Mouse (Mus musculus) liver, embryonic 15.5 days (tissue): ENCODE results near the gene Ccdc57. TPM values are rescaled to one million over a fixed set of nuclear protein-coding genes. Genes with fewer than 3 reads are reported as not detected.
A peak's percentile ranks its signal among the peaks of the same experiment; 100 is the strongest.

Source experiments
- ATAC-seq: fragments of 200-750 bp; cut with Nextera tagmentation; 2 replicates; pipeline ENCODE4 v1.8.0; 2017; ENCODE audit warnings: moderate number of reproducible peaks, mild to moderate bottlenecking, moderate library complexity; ENCODE audit not compliant: insufficient read depth
- H3K27ac ChIP-seq: fragments of 300-500 bp; sonication (generic); replicated peaks from 2 replicates; pipeline ENCODE4 v1.5.1; 2015; ENCODE audit warnings: mild to moderate bottlenecking, inconsistent platforms
- H3K27me3 ChIP-seq: fragments of 300-500 bp; sonication (generic); 2 replicates; pipeline ENCODE4 v1.6.1; 2015; ENCODE audit warnings: mild to moderate bottlenecking, inconsistent platforms
- H3K36me3 ChIP-seq: fragments of 300-500 bp; sonication (generic); replicated peaks from 2 replicates; pipeline ENCODE4 v1.6.1; 2015; ENCODE audit warnings: moderate library complexity, mild to moderate bottlenecking, inconsistent platforms
- H3K4me1 ChIP-seq: fragments of 300-500 bp; sonication (generic); replicated peaks from 2 replicates; pipeline ENCODE4 v1.6.1; 2015; ENCODE audit warnings: inconsistent platforms
- H3K4me2 ChIP-seq: fragments of 300-500 bp; sonication (generic); 2 replicates; pipeline ENCODE4 v1.6.1; 2015; ENCODE audit warnings: moderate library complexity, mild to moderate bottlenecking, inconsistent platforms
- H3K4me3 ChIP-seq: fragments of 300-500 bp; sonication (generic); replicated peaks from 2 replicates; pipeline ENCODE4 v1.5.1; 2015; ENCODE audit warnings: mild to moderate bottlenecking, inconsistent platforms
- H3K9ac ChIP-seq: fragments of 300-500 bp; sonication (generic); 2 replicates; pipeline ENCODE4 v1.6.1; 2015; ENCODE audit warnings: moderate library complexity, mild to moderate bottlenecking, inconsistent platforms
- H3K9me3 ChIP-seq: fragments of 300-500 bp; sonication (generic); replicated peaks from 2 replicates; pipeline ENCODE4 v1.6.1; 2016; ENCODE audit warnings: inconsistent platforms
- WGBS: fragments of 180-500 bp; shearing (Covaris S2); methylation state at CpG from one replicate; pipeline ENCODE4 v1.1.7; 2015; ENCODE audit warnings: mixed read lengths; ENCODE audit not compliant: insufficient replicate concordance; 5-methylcytosine and 5-hydroxymethylcytosine counted together
- polyA plus RNA-seq: library from polyadenylated mRNA; unstranded; fragments of >200 nt; fragmentation: Nextera tagmentation; extraction: Ambion mirVana; gene quantifications from 2 replicates; pipeline ENCODE4 v1.2.1, GENCODE M21; 2015

Gene Ccdc57
- polyA plus RNA-seq, 1 experiment from 2014 or later = 1.8 TPM

DNA sequence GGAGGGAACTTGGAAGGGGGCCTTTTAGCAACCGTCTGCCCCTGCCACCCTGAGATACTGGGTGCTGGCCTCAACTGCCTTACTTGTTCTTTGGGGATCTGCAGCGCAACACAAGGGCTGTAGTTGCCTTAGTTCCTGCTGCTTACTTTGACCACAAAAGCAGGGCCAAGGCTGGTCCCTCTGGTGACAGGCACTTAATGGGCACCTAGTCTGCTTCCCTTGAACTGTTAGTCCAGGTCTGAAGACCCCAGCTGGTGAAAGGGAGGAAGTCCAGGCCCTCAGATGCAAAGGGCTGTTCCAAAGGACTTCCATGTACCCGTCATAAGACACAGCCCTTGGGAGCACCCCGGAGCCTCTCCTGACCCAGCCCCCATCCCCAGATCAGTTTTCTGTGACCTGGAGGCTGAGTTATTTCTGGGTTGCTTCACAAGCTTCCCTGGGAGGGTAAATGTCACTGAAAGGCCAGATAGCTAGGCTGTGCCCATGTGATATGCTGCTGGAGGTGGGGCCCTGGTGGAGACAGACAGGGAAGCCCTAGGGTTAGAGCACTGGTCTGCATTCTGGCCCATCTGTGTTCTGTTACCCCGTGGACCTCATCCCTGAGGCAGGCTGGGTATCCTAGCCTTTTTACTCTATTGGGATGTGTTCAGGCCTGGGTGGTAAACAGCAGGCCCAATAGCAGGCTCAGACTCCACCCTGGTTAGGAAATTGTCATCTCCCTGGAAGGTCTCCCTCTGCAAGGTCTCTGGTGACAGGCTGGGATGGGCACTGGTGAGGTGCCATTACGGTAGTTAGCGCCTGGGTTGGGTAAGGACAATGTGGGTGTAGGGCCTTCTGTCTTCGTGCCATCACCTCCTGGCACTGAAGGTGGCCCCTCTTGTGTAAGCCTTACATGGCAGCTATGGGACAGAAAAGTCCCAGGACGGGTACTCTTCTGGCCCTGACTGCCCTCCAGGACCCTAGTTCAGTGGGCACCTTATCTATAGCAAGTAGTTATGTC, 19.4 kb upstream of the Ccdc57 start:
- peak overlapping the region; percentile 95 for H3K4me2 ChIP-seq
- H3K4me1 ChIP-seq = peaks cover 81% of the 10 kb centered on the region
- H3K4me3 ChIP-seq = peak overlapping the region; percentile 67
- peaks cover 35% of the 10 kb centered on the region for H3K36me3 ChIP-seq
- H3K9me3 ChIP-seq = no peaks in the 10 kb centered on the region
- H3K27me3 ChIP-seq = peaks cover 30% of the 10 kb centered on the region
- peak overlapping the region; percentile 92 for H3K27ac ChIP-seq
- peak; percentile 51 for ATAC-seq
- WGBS = 59% methylated on average over 9 of the region's 9 CpGs
- H3K9ac ChIP-seq = peak overlapping the region; percentile 62

DNA sequence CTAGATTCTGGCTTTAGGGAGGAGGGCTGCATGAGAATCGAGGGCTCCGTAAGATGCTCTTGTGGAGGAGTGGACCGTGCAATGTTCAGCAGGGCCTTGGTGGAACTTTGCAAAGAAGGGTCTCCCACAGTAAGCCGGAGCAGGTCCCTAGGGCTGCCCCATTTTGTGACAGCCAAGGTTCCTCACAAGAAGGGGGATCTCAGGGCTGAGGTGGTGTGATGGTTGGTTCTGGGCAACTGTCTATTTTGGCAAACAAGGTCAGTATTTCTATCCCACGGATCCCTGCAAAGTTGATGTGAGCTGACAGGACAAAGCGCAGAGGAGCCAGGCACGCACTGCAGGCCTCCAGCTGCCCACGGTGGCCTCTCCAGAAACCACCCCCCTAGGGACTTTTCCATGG, 18.6 kb upstream of the Ccdc57 start:
- Histone ChIP-seq H3K27ac (peak overlapping the region; percentile 92), H3K9ac (peak overlapping the region; percentile 62), H3K4me3 (peak overlapping the region; percentile 67), H3K36me3 (peaks cover 27% of the 10 kb centered on the region), H3K9me3 (no peaks in the 10 kb centered on the region), H3K4me2 (peak overlapping the region; percentile 95), H3K27me3 (peaks cover 38% of the 10 kb centered on the region), H3K4me1 (peaks cover 77% of the 10 kb centered on the region)
- WGBS = 39% methylated on average over 8 of the region's 8 CpGs
- no peak for ATAC-seq

DNA sequence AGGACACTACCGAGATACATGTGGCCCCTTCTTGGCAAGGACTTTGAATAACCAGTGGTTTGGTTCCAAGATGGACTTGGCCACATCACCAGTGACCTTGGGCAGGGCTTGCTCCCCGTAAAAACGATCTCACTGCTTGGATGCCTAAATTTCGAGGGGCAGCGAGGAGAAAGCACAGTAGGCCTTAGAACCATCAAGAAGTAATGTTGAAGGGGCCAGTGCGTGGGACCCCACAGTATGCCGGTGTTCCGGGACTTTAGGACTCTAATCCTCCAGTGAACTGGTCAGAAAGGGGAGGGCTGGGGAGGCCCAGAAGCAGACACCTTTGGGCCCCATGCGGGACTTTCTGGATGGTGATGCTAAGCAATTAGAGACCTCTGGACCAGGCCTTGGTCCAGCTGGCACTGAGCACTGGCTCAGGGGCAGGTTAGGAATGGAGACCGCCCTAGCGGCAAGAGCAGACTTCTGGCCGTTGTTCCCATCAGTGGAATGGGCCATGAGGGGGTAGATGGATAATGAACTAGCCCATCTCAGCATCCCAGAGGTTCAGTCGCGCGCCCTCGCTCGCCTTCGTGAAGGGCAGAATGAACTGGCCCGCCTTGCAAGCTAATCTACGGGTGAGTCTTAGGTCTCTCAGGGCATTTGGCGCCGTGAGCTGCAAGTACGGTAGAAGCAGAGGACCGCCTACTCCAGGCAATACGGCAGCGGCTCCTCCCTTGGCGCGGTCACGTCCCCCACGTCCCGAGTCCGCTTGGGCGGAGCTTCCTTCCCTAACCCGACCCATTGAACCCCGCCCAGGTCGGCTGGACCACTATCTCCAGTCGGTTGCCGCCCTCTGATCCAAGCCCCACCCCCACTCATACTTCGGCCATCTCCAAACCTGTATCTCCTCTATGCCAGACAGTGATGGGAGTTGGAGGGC, 17.9 kb upstream of the Ccdc57 start:
- H3K27ac ChIP-seq = peak overlapping the region; percentile 92
- peaks cover 20% of the 10 kb centered on the region for H3K36me3 ChIP-seq
- H3K9me3 ChIP-seq = no peaks in the 10 kb centered on the region
- H3K27me3 ChIP-seq = peaks cover 42% of the 10 kb centered on the region
- H3K4me2 ChIP-seq = peak overlapping the region; percentile 95
- 4% methylated on average over 39 of the region's 39 CpGs for WGBS
- peak overlapping the region; percentile 67 for H3K4me3 ChIP-seq
- ATAC-seq = peak; percentile 83
- H3K9ac ChIP-seq = peak overlapping the region; percentile 81
- peaks cover 77% of the 10 kb centered on the region for H3K4me1 ChIP-seq

DNA sequence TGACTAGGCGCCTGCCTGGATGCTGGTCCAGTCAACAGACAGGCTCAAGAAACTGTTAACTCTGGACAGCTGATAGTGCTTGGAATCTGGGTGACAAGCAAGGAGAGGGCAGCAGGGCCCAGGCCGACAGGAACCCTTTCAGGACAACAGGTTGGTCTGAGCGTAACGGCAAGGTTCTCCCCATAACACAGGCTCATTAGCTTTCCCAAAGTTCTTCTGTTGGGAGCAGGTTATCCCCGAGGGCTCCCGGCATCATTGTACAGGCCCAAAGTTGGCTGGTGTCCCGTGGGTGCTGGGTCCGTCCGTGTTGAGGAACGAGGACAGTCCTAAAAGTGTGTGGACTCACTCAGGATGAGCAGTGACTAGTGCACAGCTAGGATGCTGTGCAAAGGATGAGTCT, 17.2 kb upstream of the Ccdc57 start:
- no peaks in the 10 kb centered on the region for H3K9me3 ChIP-seq
- peak overlapping the region; percentile 81 for H3K9ac ChIP-seq
- H3K4me2 ChIP-seq = peak overlapping the region; percentile 95
- H3K36me3 ChIP-seq = peaks cover 13% of the 10 kb centered on the region
- peaks cover 49% of the 10 kb centered on the region for H3K27me3 ChIP-seq
- H3K27ac ChIP-seq = peak overlapping the region; percentile 92
- 34% methylated on average over 10 of the region's 10 CpGs for WGBS
- ATAC-seq = no peak
- peaks cover 72% of the 10 kb centered on the region for H3K4me1 ChIP-seq
- peak overlapping the region; percentile 67 for H3K4me3 ChIP-seq

DNA sequence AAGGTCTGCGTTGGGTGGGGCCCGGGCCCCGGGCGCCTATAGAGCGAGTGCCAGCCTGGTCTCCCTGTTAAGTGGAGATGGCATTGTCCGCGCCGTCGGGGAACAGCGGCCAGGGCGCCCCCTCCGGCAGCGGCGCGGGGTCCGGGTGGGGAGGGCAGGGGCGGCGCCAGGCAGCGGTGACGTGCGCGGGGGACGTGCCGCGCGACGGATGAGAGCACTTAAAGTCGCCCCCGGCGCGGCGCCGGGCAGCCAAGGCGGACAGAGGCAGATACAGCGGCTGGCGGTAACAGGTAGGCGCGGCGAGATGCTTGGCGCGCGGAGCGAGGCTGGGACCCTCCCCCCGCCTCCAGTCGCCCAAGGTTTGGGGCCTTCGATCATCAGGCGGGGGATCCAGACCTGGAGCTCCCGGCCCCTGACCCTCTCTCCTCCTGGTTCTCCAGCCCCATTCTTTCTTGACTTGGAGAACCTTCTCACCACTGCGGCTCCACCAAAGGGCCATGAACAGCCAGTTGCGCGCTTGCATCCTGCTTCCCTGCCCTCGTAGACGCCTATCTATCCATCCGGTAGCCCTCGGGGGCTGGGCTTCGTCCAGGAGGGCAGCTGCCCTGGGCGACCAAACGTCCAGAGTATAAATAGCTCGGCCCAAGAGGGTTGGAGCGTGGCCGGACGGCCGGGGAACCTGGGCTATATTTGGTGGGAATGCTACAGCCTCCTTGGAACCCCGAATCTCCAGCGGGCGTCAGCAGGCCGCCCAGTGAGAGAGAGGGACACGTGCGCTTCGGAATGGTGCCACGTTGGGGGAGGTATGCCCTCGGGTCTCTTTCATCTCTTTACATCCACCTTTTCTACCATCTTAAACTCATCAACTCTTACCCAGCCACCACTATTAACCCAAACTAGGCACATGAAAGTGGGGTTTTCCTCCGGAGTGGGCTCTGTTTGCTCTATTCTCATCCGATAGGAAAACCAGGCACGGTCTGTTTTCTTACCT, 16.5 kb upstream of the Ccdc57 start:
- peaks cover 65% of the 10 kb centered on the region for H3K4me1 ChIP-seq

DNA sequence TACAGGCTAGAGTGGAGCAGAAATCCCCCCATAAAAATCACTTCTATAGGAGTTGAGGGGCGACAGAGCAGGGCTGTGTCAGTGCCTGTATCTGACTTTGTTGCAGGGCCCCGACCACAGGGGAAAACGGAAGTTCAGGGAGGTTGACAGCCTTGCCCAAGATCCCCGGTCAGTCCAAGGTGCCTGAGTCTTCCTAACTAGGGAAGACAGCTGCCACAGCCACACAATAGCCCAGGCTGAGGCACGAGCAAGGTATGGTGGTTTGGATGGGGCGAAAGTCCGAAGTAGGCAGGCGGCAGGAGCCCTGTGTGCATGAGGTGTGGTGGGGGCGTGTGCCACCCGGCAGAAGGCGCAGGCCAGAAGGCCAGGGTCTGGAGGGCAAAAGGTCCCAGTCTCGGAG, 15.7 kb upstream of the Ccdc57 start, which contains the start of gene Slc16a3:
Gene Slc16a3 (plus strand): TSS at position 153 of the 400 bp plus-strand sequence.
- 8% methylated on average over 12 of the region's 12 CpGs for WGBS

More for the DNA sequence above, 16.5 kb upstream of the Ccdc57 start:
- H3K9ac ChIP-seq = peak overlapping the region; percentile 81
- peak overlapping the region; percentile 95 for H3K4me2 ChIP-seq
- H3K27ac ChIP-seq = peak overlapping the region; percentile 92
- WGBS = 3% methylated on average over 75 of the region's 75 CpGs
- no peaks in the 10 kb centered on the region for H3K9me3 ChIP-seq
- ATAC-seq = peak; percentile 7; the same call in 1 of the 2 replicates
- H3K4me3 ChIP-seq = peak overlapping the region; percentile 67
- H3K27me3 ChIP-seq = peaks cover 56% of the 10 kb centered on the region
- peaks cover 7% of the 10 kb centered on the region for H3K36me3 ChIP-seq

DNA sequence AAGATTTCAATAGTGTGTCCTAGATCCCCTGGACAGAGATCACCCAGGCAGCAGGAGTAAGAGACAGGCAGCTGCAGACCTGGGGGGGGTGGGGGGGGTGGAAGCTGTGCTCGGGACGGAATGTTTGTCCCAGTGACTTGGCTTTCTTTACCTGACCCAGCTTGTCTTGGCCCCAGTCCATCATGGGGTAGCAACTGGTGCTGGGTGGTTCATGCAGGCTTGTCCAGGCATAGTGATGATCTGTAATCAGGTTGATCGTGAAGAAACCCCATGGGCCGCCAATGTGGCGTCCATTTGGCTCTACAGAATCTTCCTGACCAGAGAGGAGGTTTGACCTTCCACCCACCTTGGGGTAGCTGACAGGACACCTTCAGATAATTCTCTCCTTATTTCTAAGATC, 13.3 kb upstream of the Ccdc57 start:
- no peak for ATAC-seq
- H3K9ac ChIP-seq = no peak overlapping the region
- 71% methylated on average over 5 of the region's 5 CpGs for WGBS
- no peak overlapping the region for H3K4me2 ChIP-seq
- peaks cover 64% of the 10 kb centered on the region for H3K27me3 ChIP-seq
- peaks cover 35% of the 10 kb centered on the region for H3K4me1 ChIP-seq
- H3K36me3 ChIP-seq = no peaks in the 10 kb centered on the region
- H3K9me3 ChIP-seq = no peaks in the 10 kb centered on the region
- H3K27ac ChIP-seq = no peak overlapping the region
- H3K4me3 ChIP-seq = no peak overlapping the region

More for the DNA sequence above, 15.7 kb upstream of the Ccdc57 start, which contains the start of gene Slc16a3:
- H3K4me3 ChIP-seq = peak within 1 kb of the TSS; percentile 67
- H3K9me3 ChIP-seq = no peaks in the 10 kb centered on the region
- no peaks in the 10 kb centered on the region; the same call in 1 of the 2 replicates for H3K36me3 ChIP-seq
- peaks cover 57% of the 10 kb centered on the region for H3K4me1 ChIP-seq
- peak within 1 kb of the TSS; percentile 92 for H3K27ac ChIP-seq
- ATAC-seq = no peak
- peak within 1 kb of the TSS; percentile 95 for H3K4me2 ChIP-seq
- peak within 1 kb of the TSS; percentile 81 for H3K9ac ChIP-seq
- peaks cover 64% of the 10 kb centered on the region for H3K27me3 ChIP-seq

DNA sequence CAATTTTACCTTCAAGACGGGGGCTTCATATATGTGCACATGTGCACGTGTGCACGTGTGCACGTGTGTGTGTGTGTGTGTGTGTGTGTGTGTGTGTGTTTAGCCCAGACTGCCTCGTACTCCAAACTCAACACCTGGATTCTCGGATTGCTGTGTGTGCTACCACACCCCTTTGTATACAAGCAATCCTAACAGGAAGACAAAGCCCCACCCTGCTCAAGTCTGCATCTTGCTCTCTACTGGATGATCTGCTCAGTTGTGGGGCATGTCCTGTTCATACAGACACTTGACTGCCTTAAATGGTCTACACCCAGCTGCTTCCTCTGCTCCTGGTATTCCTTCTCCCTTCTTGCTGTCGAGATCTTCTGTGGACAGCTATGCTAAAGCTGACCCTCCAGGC, 12.6 kb upstream of the Ccdc57 start:
- Histone ChIP-seq H3K4me1 (peaks cover 33% of the 10 kb centered on the region), H3K4me2 (no peak overlapping the region), H3K9me3 (no peaks in the 10 kb centered on the region), H3K9ac (no peak overlapping the region), H3K27ac (no peak overlapping the region), H3K4me3 (no peak overlapping the region), H3K27me3 (peaks cover 64% of the 10 kb centered on the region), H3K36me3 (no peaks in the 10 kb centered on the region)
- WGBS = 73% methylated on average over 7 of the region's 7 CpGs
- no peak for ATAC-seq

DNA sequence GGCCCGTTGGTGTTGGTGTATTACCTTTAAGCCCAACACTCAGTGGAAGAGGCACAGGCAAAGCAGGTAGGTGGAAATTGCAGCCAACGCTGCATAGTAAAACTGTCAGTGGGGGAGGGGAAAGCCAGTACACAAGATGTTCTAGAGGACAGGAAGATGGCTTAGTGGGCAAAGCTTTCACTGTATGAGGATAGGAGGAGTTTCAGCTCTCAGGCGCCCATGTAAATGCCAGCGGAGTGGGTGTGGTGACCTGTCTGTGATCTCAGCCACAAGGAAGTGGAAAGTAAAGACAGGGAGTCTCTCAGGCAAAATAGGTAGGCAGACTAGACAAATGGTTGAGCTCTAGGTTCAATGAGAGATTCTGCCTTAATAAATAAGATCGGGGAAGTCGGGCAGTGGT, 8.3 kb upstream of the Ccdc57 start:
- no peak for ATAC-seq
- WGBS = 73% methylated on average over 6 of the region's 6 CpGs
- Histone ChIP-seq H3K36me3 (no peaks in the 10 kb centered on the region), H3K4me1 (peaks cover 25% of the 10 kb centered on the region), H3K27ac (no peak overlapping the region), H3K4me2 (no peak overlapping the region), H3K9ac (no peak overlapping the region), H3K9me3 (no peaks in the 10 kb centered on the region), H3K27me3 (peaks cover 23% of the 10 kb centered on the region), H3K4me3 (no peak overlapping the region)
